Mouse (Mus musculus): ENCODE data around the gene Itgal.
A peak's percentile ranks its signal among the peaks of the same experiment; 100 is the strongest.

GRCm38 (mm10) chr7:127259186-127259905 lies 36.7 kb upstream of the Itgal start:
- TF ChIP-seq CTCF (IDR thresholded peaks at IDR 0.05; ENCODE audit: low read depth) (peak; percentile 16; the same call in 1 of the 2 replicates), EP300 (IDR thresholded peaks at IDR 0.05; ENCODE audit: low read depth) (no peak)
